Mouse (Mus musculus) MEL (cell line): ENCODE measurements around the gene Ctu2. TPM values are rescaled to one million over a fixed set of nuclear protein-coding genes. Genes with fewer than 3 reads are reported as not detected.

ENCODE experiments used
- DNase-seq: peaks from one replicate; pipeline ENCODE4 v3.0.0; 2011; ENCODE audit warnings: low read depth, low spot score
- H3K27ac ChIP-seq: 2 replicates; pipeline ENCODE4 v1.5.1; 2012; ENCODE audit warnings: low read depth, mild to moderate bottlenecking, control low read depth, low read length, moderate library complexity; ENCODE audit not compliant: control insufficient read depth
- H3K27me3 ChIP-seq, 2 experiments: fragments of 150-350 bp in 1 of 2; sonication (generic) in 1 of 2; 2 replicates each; pipeline ENCODE4 v1.6.1; 2012; ENCODE audit warnings: low read length in 2 of 2, mild to moderate bottlenecking in 2 of 2, improper control_type of control experiment in 1 of 2, moderate library complexity in 1 of 2; ENCODE audit not compliant: insufficient read depth in 2 of 2, control insufficient read depth in 1 of 2
- H3K36me3 ChIP-seq, 2 experiments: 2 replicates each; pipeline ENCODE4 v1.6.1; 2012 to 2014; ENCODE audit warnings: low read length in 2 of 2, improper control_type of control experiment in 1 of 2, inconsistent platforms in 1 of 2, mild to moderate bottlenecking in 1 of 2; ENCODE audit not compliant: insufficient read depth in 2 of 2, control insufficient read depth in 1 of 2
- H3K4me1 ChIP-seq, 2 experiments: fragments of 150-350 bp in 1 of 2; sonication (generic) in 1 of 2; 2 replicates each; pipeline ENCODE4 v1.6.1; 2012; ENCODE audit warnings: low read length in 2 of 2, improper control_type of control experiment in 1 of 2, mild to moderate bottlenecking in 1 of 2; ENCODE audit not compliant: insufficient read depth in 2 of 2, control insufficient read depth in 1 of 2
- H3K4me3 ChIP-seq, 2 experiments: fragments of 150-350 bp in 1 of 2; sonication (generic) in 1 of 2; 2 replicates each; pipeline ENCODE4 v1.5.1; 2012; ENCODE audit warnings: low read depth in 2 of 2, low read length in 2 of 2, mild to moderate bottlenecking in 2 of 2, moderate library complexity in 2 of 2, control low read depth in 1 of 2, improper control_type of control experiment in 1 of 2; ENCODE audit not compliant: control insufficient read depth in 1 of 2, insufficient read depth in 1 of 2
- H3K79me2 ChIP-seq: 2 replicates; pipeline ENCODE4 v1.6.1; 2012; ENCODE audit warnings: mild to moderate bottlenecking, low read length, moderate library complexity; ENCODE audit not compliant: control insufficient read depth, poor library complexity, insufficient read depth
- H3K9ac ChIP-seq: 2 replicates; pipeline ENCODE4 v1.6.1; 2012; ENCODE audit warnings: low read depth, mild to moderate bottlenecking, control low read depth, low read length, moderate library complexity; ENCODE audit not compliant: control insufficient read depth, poor library complexity, severe bottlenecking
- H3K9me3 ChIP-seq: fragments of 150-350 bp; sonication (generic); replicated peaks from 2 replicates; pipeline ENCODE4 v1.6.1; 2012; ENCODE audit warnings: mild to moderate bottlenecking, low read length, improper control_type of control experiment, moderate library complexity; ENCODE audit not compliant: insufficient read depth
- BHLHE40 ChIP-seq: IDR thresholded peaks from 2 replicates; pipeline ENCODE4 v1.6.1; 2012; ENCODE audit warnings: low read depth, mild to moderate bottlenecking, inconsistent platforms, low read length, improper control_type of control experiment, borderline replicate concordance
- CHD1 ChIP-seq: IDR thresholded peaks from 2 replicates; pipeline ENCODE4 v1.6.1; 2012; ENCODE audit warnings: low read depth, mild to moderate bottlenecking, inconsistent platforms, low read length, improper control_type of control experiment
- CTCF ChIP-seq, 3 experiments: IDR thresholded peaks in 2 of 3; conservative IDR thresholded peaks in 1 of 3; 2 replicates each; pipeline ENCODE4 v1.5.1; 2011 to 2012; ENCODE audit warnings: low read length in 3 of 3, low read depth in 2 of 3, mild to moderate bottlenecking in 2 of 3, improper control_type of control experiment in 1 of 3, inconsistent platforms in 1 of 3, mixed read lengths in 1 of 3, moderate library complexity in 1 of 3; ENCODE audit not compliant: control insufficient read depth in 1 of 3, insufficient read depth in 1 of 3, poor library complexity in 1 of 3, severe bottlenecking in 1 of 3
- E2F4 ChIP-seq: IDR thresholded peaks from 2 replicates; pipeline ENCODE4 v1.6.1; 2011; ENCODE audit warnings: low read depth, low read length, improper control_type of control experiment, borderline replicate concordance
- ETS1 ChIP-seq: IDR thresholded peaks from 2 replicates; pipeline ENCODE4 v1.6.1; 2012; ENCODE audit warnings: low read depth, mild to moderate bottlenecking, inconsistent platforms, low read length, improper control_type of control experiment, moderate library complexity
- JUND ChIP-seq: IDR thresholded peaks from 2 replicates; pipeline ENCODE4 v1.6.1; 2011; ENCODE audit warnings: low read depth, mild to moderate bottlenecking, improper control_type of control experiment, low read length
- MAFK ChIP-seq: IDR thresholded peaks from 2 replicates; pipeline ENCODE4 v1.6.1; 2011; ENCODE audit warnings: low read depth, mild to moderate bottlenecking, low read length, improper control_type of control experiment, borderline replicate concordance
- MAX ChIP-seq: IDR thresholded peaks from 2 replicates; pipeline ENCODE4 v1.6.1; 2011; ENCODE audit warnings: low read length, improper control_type of control experiment
- MAZ ChIP-seq: IDR thresholded peaks from 2 replicates; pipeline ENCODE4 v1.6.1; 2012; ENCODE audit warnings: low read depth, mild to moderate bottlenecking, inconsistent platforms, low read length, improper control_type of control experiment
- NELFE ChIP-seq: IDR thresholded peaks from 2 replicates; pipeline ENCODE4 v1.6.1; 2011; ENCODE audit warnings: low read depth, low read length, improper control_type of control experiment
- RAD21 ChIP-seq: IDR thresholded peaks from 2 replicates; pipeline ENCODE4 v1.6.1; 2011; ENCODE audit warnings: mild to moderate bottlenecking, low read depth, low read length, improper control_type of control experiment
- SIN3A ChIP-seq: IDR thresholded peaks from 2 replicates; pipeline ENCODE4 v1.6.1; 2012; ENCODE audit warnings: low read length, improper control_type of control experiment, inconsistent platforms
- TAL1 ChIP-seq: IDR thresholded peaks from 2 replicates; pipeline ENCODE4 v1.6.1; 2012; ENCODE audit warnings: mild to moderate bottlenecking, inconsistent platforms, low read length, moderate library complexity, mixed read lengths
- UBTF ChIP-seq: IDR thresholded peaks from 2 replicates; pipeline ENCODE4 v1.6.1; 2012; ENCODE audit warnings: low read depth, mild to moderate bottlenecking, inconsistent platforms, low read length, improper control_type of control experiment, moderate library complexity, borderline replicate concordance; ENCODE audit not compliant: insufficient read depth
- ZC3H11A ChIP-seq: IDR thresholded peaks from 2 replicates; pipeline ENCODE4 v1.6.1; 2012; ENCODE audit warnings: low read depth, mild to moderate bottlenecking, inconsistent platforms, low read length, improper control_type of control experiment
- ZKSCAN1 ChIP-seq: IDR thresholded peaks from 2 replicates; pipeline ENCODE4 v1.6.1; 2012; ENCODE audit warnings: low read depth, mild to moderate bottlenecking, inconsistent platforms, low read length, improper control_type of control experiment, moderate library complexity
- polyA plus RNA-seq, 2 experiments: library from polyadenylated mRNA; stranded (reverse) in 1 of 2; unstranded in 1 of 2; fragments of >175 nt in 1 of 2; fragments of >200 nt in 1 of 2; gene quantifications; 2 replicates each; pipeline versions ENCODE4 v1.2.1 to v1.2.4; 2012; ENCODE audit warnings: low replicate concordance in 2 of 2, low read depth in 1 of 2; ENCODE audit not compliant: insufficient read length in 2 of 2, insufficient read depth in 1 of 2, missing spikeins in 1 of 2
- total RNA-seq: library from RNA; depleted of rRNA; stranded (reverse); fragments of 300-350 nt; gene quantifications from 2 replicates; pipeline ENCODE4 v1.2.3, GENCODE M21; 2012

Gene Ctu2
- total and polyA plus RNA-seq, 3 experiments, result 44.0 to 57.4 TPM; not detected in 1

GRCm38 (mm10) chr8:122497016-122497734 lies 21.2 kb downstream of the Ctu2 start:
- Histone ChIP-seq H3K9me3 (no peaks in the 10 kb centered on the region), H3K9ac (no peak overlapping the region), H3K79me2 (no peaks in the 10 kb centered on the region), H3K27me3 (no peaks in the 10 kb centered on the region)
- TF ChIP-seq MAX, result no peak
- TF ChIP-seq SIN3A, result no peak
- TF ChIP-seq NELFE, result no peak
- TF ChIP-seq ETS1, result no peak
- TF ChIP-seq MAZ, result no peak
- TF ChIP-seq ZKSCAN1, result no peak
- no peak for TF ChIP-seq BHLHE40
- no peak for TF ChIP-seq E2F4
- TF ChIP-seq MAFK, result no peak
- no peak for TF ChIP-seq ZC3H11A
- TF ChIP-seq CHD1, result no peak
- TF ChIP-seq TAL1, result no peak
- TF ChIP-seq, all 39 proteins: peak for 0
- H3K4me3 ChIP-seq, result no peak overlapping the region
- no peak overlapping the region for H3K27ac ChIP-seq
- peaks cover 0 to 7% of the 10 kb centered on the region in 2 experiments; a peak in 2 of 4 replicates for H3K36me3 ChIP-seq
- no peaks in the 10 kb centered on the region for H3K4me1 ChIP-seq
- DNase-seq, result no peak

- no peaks in the 10 kb centered on the region for H3K4me1 ChIP-seq
- no peak for DNase-seq
- H3K27ac ChIP-seq, result no peak overlapping the region
- peaks cover 0 to 8% of the 10 kb centered on the region in 2 experiments; a peak in 2 of 4 replicates for H3K36me3 ChIP-seq
- no peak overlapping the region for H3K9ac ChIP-seq
- no peaks in the 10 kb centered on the region for H3K79me2 ChIP-seq
- no peaks in the 10 kb centered on the region for H3K9me3 ChIP-seq
- no peaks in the 10 kb centered on the region for H3K27me3 ChIP-seq
- H3K4me3 ChIP-seq, result no peak overlapping the region
- peak; percentile 0; the same call in 1 of the 2 replicates for TF ChIP-seq RAD21
- TF ChIP-seq UBTF, result no peak
- TF ChIP-seq MAX, result no peak
- no peak for TF ChIP-seq JUND
- TF ChIP-seq CTCF (IDR thresholded peaks at IDR 0.05 in 2 of 3, conservative IDR thresholded peaks at IDR 0.05 in 1 of 3; ENCODE audit: control insufficient read depth in 1 of 3, insufficient read depth in 1 of 3, low read depth in 2 of 3, low read length in 3 of 3, poor library complexity in 1 of 3, severe bottlenecking in 1 of 3), result peak; percentile 42 to 51 (median 46)
Measured at GRCm38 (mm10) chr8:122497912-122498311, 22.0 kb downstream of the Ctu2 start.
